ENCODE assay signal across 11 mouse cellular contexts in the genomic region with DNA sequence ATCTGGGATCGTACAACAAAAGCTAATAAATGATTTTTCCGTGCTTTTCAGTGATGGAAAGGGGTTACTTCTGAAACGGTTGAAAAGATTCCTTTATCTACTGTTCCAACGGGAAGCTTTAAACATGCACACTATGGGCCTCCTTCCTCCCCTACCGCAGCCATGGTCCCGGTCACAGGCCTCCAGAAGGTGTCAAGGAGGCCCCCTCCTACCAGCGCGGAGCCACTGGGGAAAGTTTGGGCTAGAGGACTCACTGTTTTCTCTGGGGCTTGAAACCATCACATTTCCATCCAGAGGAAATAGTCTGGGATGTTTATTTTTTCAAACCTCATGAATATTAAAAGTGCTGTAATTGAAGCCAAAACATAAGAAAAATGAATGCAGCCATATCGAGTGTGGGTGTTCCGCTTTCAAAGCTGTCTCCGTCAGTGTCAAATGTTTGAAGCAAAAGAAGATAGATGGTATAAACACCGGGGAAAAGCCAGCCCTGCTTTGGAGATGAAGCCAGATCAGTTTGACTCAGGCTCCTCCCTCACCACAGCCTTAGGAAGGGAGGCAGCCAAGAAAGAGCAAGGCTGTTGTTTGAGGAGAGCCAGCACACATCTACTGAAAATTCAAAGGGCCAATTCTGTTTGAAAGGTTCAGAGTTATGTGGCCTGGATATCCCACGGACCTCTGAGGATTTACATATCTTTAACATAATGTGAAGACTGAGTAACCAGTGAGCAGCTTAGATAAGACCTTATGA.
DNase-seq lines count a peak whose midpoint lies in the region; ATAC-seq lines count a peak whose summit lies in the region.
"Had no signal": no experiment of that assay in that cellular context is flagged by ENCODE, and none has a peak within 500 bp of the region (broad histone marks: within the 10 kb centered on the region; RNA-seq: fewer than 3 reads in every experiment).

No protein-coding gene starts in this region.

- no peaks in the 10 kb centered on the region for H3K36me3 ChIP-seq in kidney, embryonic 14.5 days (ENCODE audit: control insufficient read depth, insufficient read depth, low read length)
- no peaks in the 10 kb centered on the region for H3K36me3 ChIP-seq in embryonic facial prominence, embryonic 12.5 days
- H3K36me3 ChIP-seq in intestine, embryonic 16.5 days (ENCODE audit: control insufficient read depth, insufficient read depth, low read length) = no peaks in the 10 kb centered on the region
- H3K36me3 ChIP-seq in midbrain, embryonic 12.5 days = no peaks in the 10 kb centered on the region
- H3K36me3 ChIP-seq in liver, embryonic 11.5 days (ENCODE audit: control insufficient read depth, insufficient read depth, low read length) = no peaks in the 10 kb centered on the region
- H3K36me3 ChIP-seq: heart, embryonic 15.5 days; liver, embryonic 13.5 days had no signal

- no peaks in the 10 kb centered on the region for H3K9me3 ChIP-seq in kidney, embryonic 14.5 days (ENCODE audit: control insufficient read depth, low read length)
- H3K9me3 ChIP-seq in embryonic facial prominence, embryonic 12.5 days = no peaks in the 10 kb centered on the region
- no peaks in the 10 kb centered on the region for H3K9me3 ChIP-seq in intestine, embryonic 16.5 days (ENCODE audit: control insufficient read depth, low read length)
- no peaks in the 10 kb centered on the region for H3K9me3 ChIP-seq in midbrain, embryonic 12.5 days
- no peaks in the 10 kb centered on the region for H3K9me3 ChIP-seq in liver, embryonic 11.5 days (ENCODE audit: control insufficient read depth, low read length)
- H3K9me3 ChIP-seq: heart, embryonic 15.5 days; liver, embryonic 13.5 days had no signal

- no peak overlapping the region for H3K4me3 ChIP-seq in kidney, embryonic 14.5 days (ENCODE audit: low read length)
- H3K4me3 ChIP-seq in embryonic facial prominence, embryonic 12.5 days = no peak overlapping the region
- no peak overlapping the region for H3K4me3 ChIP-seq in intestine, embryonic 16.5 days (ENCODE audit: low read length)
- no peak overlapping the region for H3K4me3 ChIP-seq in midbrain, embryonic 12.5 days
- H3K4me3 ChIP-seq in liver, embryonic 11.5 days (ENCODE audit: low read depth, low read length) = no peak overlapping the region
- H3K4me3 ChIP-seq: heart, embryonic 15.5 days; liver, embryonic 13.5 days had no signal

- ATAC-seq in kidney, embryonic 14.5 days (ENCODE audit: low FRiP score, low TSS enrichment) = 0 out of 2 replicates have a peak, but pooled peaks have one; percentile 60
- no peak for ATAC-seq in embryonic facial prominence, embryonic 12.5 days (ENCODE audit: insufficient number of reproducible peaks, insufficient read depth, low FRiP score, low TSS enrichment)
- ATAC-seq in intestine, embryonic 16.5 days = peak; percentile 87
- ATAC-seq in midbrain, embryonic 12.5 days (ENCODE audit: low FRiP score, low read depth) = peak; percentile 82
- ATAC-seq in liver, embryonic 11.5 days (replicated peaks; ENCODE audit: low FRiP score) = no peak

- 26% methylated on average over 13 of the region's 13 CpGs for WGBS in kidney, embryonic 14.5 days
- 45% methylated on average over 13 of the region's 13 CpGs for WGBS in embryonic facial prominence, embryonic 12.5 days
- 31% methylated on average over 13 of the region's 13 CpGs for WGBS in intestine, embryonic 16.5 days
- WGBS in midbrain, embryonic 12.5 days = 40% methylated on average over 13 of the region's 13 CpGs
- 48% methylated on average over 13 of the region's 13 CpGs for WGBS in liver, embryonic 11.5 days

- DNase-seq in kidney, postnatal 4 days = no peak
- DNase-seq in c-Kit-positive CD71-positive TER-119-positive erythroid progenitor cells, embryonic 14.5 days (ENCODE audit: low spot score) = no peak
- no peak for DNase-seq in liver, embryonic 11.5 days (ENCODE audit: low spot score)
- DNase-seq in thymus, postnatal 36 days = no peak
- DNase-seq: adrenal gland, postnatal 25 days; liver, embryonic 13.5 days had no signal

- H3K27ac ChIP-seq in kidney, embryonic 14.5 days (ENCODE audit: low read depth, low read length) = no peak overlapping the region
- H3K27ac ChIP-seq in embryonic facial prominence, embryonic 12.5 days = no peak overlapping the region
- no peak overlapping the region for H3K27ac ChIP-seq in intestine, embryonic 16.5 days (ENCODE audit: low read length)
- H3K27ac ChIP-seq in midbrain, embryonic 12.5 days (replicated peaks) = peak overlapping the region; percentile 73
- H3K27ac ChIP-seq in liver, embryonic 11.5 days (ENCODE audit: low read depth, low read length) = no peak overlapping the region
- H3K27ac ChIP-seq: heart, embryonic 15.5 days; liver, embryonic 13.5 days had no signal

- H3K27me3 ChIP-seq in kidney, embryonic 14.5 days (ENCODE audit: control insufficient read depth, insufficient read depth, low read length) = no peaks in the 10 kb centered on the region
- H3K27me3 ChIP-seq in embryonic facial prominence, embryonic 12.5 days = no peaks in the 10 kb centered on the region
- no peaks in the 10 kb centered on the region for H3K27me3 ChIP-seq in intestine, embryonic 16.5 days (replicated peaks; ENCODE audit: control insufficient read depth, insufficient read depth, low read length)
- H3K27me3 ChIP-seq in midbrain, embryonic 12.5 days = no peaks in the 10 kb centered on the region; the same call in 1 of the 2 replicates
- no peaks in the 10 kb centered on the region for H3K27me3 ChIP-seq in liver, embryonic 11.5 days (replicated peaks; ENCODE audit: control insufficient read depth, insufficient read depth, low read length)
- H3K27me3 ChIP-seq: liver, embryonic 13.5 days had no signal

- H3K4me1 ChIP-seq in kidney, embryonic 14.5 days (ENCODE audit: control insufficient read depth, insufficient read depth, low read length) = 0 out of 2 replicates have a peak, but pooled peaks cover 3% of the 10 kb centered on the region
- H3K4me1 ChIP-seq in embryonic facial prominence, embryonic 12.5 days = peaks cover 12% of the 10 kb centered on the region; the same call in 1 of the 2 replicates
- peaks cover 5% of the 10 kb centered on the region for H3K4me1 ChIP-seq in intestine, embryonic 16.5 days (ENCODE audit: control insufficient read depth, insufficient read depth, low read length)
- peaks cover 18% of the 10 kb centered on the region for H3K4me1 ChIP-seq in midbrain, embryonic 12.5 days
- no peaks in the 10 kb centered on the region for H3K4me1 ChIP-seq in liver, embryonic 11.5 days (replicated peaks; ENCODE audit: control insufficient read depth, insufficient read depth, low read length)
- H3K4me1 ChIP-seq: heart, embryonic 15.5 days; liver, embryonic 13.5 days had no signal

- H3K9ac ChIP-seq in kidney, embryonic 14.5 days (ENCODE audit: low read depth, low read length) = no peak overlapping the region
- H3K9ac ChIP-seq in embryonic facial prominence, embryonic 12.5 days = no peak overlapping the region
- no peak overlapping the region for H3K9ac ChIP-seq in intestine, embryonic 16.5 days (ENCODE audit: low read depth, low read length)
- no peak overlapping the region for H3K9ac ChIP-seq in midbrain, embryonic 12.5 days (replicated peaks)
- H3K9ac ChIP-seq in liver, embryonic 11.5 days (ENCODE audit: low read depth, low read length) = no peak overlapping the region
- H3K9ac ChIP-seq: heart, embryonic 15.5 days; liver, embryonic 13.5 days had no signal

- H3K4me2 ChIP-seq in kidney, embryonic 14.5 days (replicated peaks; ENCODE audit: low read depth, low read length) = no peak overlapping the region
- H3K4me2 ChIP-seq in embryonic facial prominence, embryonic 12.5 days (replicated peaks) = 0 out of 2 replicates have a peak overlapping the region, but pooled peaks have one; percentile 1
- no peak overlapping the region for H3K4me2 ChIP-seq in intestine, embryonic 16.5 days (ENCODE audit: low read depth, low read length)
- peak overlapping the region; percentile 18; the same call in 1 of the 2 replicates for H3K4me2 ChIP-seq in midbrain, embryonic 12.5 days (replicated peaks)
- H3K4me2 ChIP-seq in liver, embryonic 11.5 days = no peak overlapping the region
- H3K4me2 ChIP-seq: heart, embryonic 15.5 days; liver, embryonic 13.5 days had no signal

Comparison
In these comparisons a context has a peak if more than half of its experiments do, and no peak if none do; other contexts are left out.
1. ATAC-seq: peak in kidney, embryonic 14.5 days (single experiment), intestine, embryonic 16.5 days (single experiment) and midbrain, embryonic 12.5 days (single experiment); none in embryonic facial prominence, embryonic 12.5 days (single experiment) and liver, embryonic 11.5 days (single experiment).
2. H3K4me2 ChIP-seq: peak in embryonic facial prominence, embryonic 12.5 days (single experiment) and midbrain, embryonic 12.5 days (single experiment); none in kidney, embryonic 14.5 days (single experiment), intestine, embryonic 16.5 days (single experiment) and liver, embryonic 11.5 days (single experiment).